Mouse (Mus musculus): ENCODE results near the gene Cldn18. TPM values are rescaled to one million over a fixed set of nuclear protein-coding genes. Genes with fewer than 3 reads are reported as not detected.

Gene Cldn18
- total and polyA plus RNA-seq, 3 experiments: not detected

DNA sequence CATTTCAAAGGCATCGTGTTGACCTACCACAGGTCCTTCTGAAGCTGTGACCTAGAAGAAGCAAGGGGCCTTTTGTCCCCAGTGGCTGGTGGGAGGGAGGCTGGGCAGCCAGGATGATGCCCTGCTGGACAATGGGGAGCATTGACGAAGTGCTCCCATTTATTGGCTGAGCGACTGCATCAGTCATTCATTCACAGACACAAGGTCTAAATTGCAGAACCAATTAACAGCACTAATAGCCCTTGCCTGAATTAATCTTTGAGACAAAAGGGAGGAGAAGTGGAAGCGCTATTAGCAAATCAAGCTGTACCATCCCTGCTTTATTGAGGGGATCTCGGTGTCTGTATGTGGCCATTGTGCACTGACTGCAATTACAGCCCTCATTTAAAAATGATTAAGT, 27.5 kb upstream of the Cldn18 start:
- H3K36me3 ChIP-seq (ENCODE audit: control insufficient read depth in 1 of 2, insufficient read depth in 2 of 2, low read length in 2 of 2): no peaks in the 10 kb centered on the region
- no peaks in the 10 kb centered on the region for H3K79me2 ChIP-seq (ENCODE audit: control insufficient read depth, insufficient read depth, low read length, poor library complexity)
- H3K9me3 ChIP-seq (replicated peaks; ENCODE audit: insufficient read depth, low read length): no peaks in the 10 kb centered on the region
- H3K27ac ChIP-seq (ENCODE audit: control insufficient read depth, low read depth, low read length): no peak overlapping the region
- H3K27me3 ChIP-seq (ENCODE audit: control insufficient read depth in 1 of 2, insufficient read depth in 2 of 2, low read length in 2 of 2): no peaks in the 10 kb centered on the region
- H3K4me1 ChIP-seq (ENCODE audit: control insufficient read depth in 1 of 2, insufficient read depth in 2 of 2, low read length in 2 of 2): no peaks in the 10 kb centered on the region
- no peak overlapping the region for H3K9ac ChIP-seq (ENCODE audit: control insufficient read depth, low read depth, low read length, poor library complexity, severe bottlenecking)
- H3K4me3 ChIP-seq (ENCODE audit: control insufficient read depth in 1 of 2, insufficient read depth in 1 of 2, low read depth in 2 of 2, low read length in 2 of 2): no peak overlapping the region
- no peak for DNase-seq (ENCODE audit: low read depth, low spot score)
- TF ChIP-seq MAZ (IDR thresholded peaks at IDR 0.05; ENCODE audit: low read depth, low read length) (no peak), GATA1 (IDR thresholded peaks at IDR 0.05; ENCODE audit: low read depth, low read length) (no peak), MEF2A (IDR thresholded peaks at IDR 0.05; ENCODE audit: extremely low read depth, insufficient replicate concordance, low read depth, low read length, poor library complexity, severe bottlenecking) (no peak), MAX (IDR thresholded peaks at IDR 0.05; ENCODE audit: low read length) (no peak), BHLHE40 (IDR thresholded peaks at IDR 0.05; ENCODE audit: borderline replicate concordance, low read depth, low read length) (no peak), ZC3H11A (IDR thresholded peaks at IDR 0.05; ENCODE audit: low read depth, low read length) (no peak), CHD1 (IDR thresholded peaks at IDR 0.05; ENCODE audit: low read depth, low read length) (no peak)

DNA sequence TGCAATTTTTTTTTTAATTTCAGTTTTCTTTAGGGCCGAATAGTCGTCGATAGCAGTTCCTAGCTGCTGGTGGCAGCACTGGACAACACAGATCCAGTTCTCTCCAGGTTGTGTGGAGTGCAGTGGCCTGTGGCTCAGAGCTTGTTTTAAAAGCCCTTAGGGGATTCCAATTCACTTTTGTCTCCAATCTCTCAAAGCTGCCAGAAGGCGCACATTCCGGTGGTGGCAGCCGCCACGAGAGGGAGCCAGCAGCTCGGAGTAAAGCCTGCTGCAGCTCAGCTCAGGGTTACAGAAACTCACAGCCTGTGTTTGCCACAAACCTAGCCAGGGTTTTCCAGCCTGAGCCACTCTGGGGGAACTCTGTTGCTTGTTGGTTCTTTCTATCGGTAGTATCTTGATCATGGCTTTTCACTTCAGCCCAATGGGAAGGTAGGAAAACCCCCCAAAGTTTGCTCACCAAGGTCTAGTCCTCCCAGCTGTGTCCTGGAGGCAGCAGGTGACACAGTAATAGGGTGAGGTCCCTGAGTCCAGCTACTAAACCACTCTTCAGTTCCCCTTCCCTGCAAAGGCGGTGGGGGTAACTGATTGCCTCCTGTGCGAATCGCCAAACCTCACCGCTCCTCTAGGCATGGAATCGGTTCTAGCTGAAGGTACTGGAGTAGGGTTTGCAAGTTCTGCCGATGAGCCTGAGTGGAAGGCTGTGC, 13.0 kb upstream of the Cldn18 start:
- Histone ChIP-seq H3K79me2 (ENCODE audit: control insufficient read depth, insufficient read depth, low read length, poor library complexity) (no peaks in the 10 kb centered on the region), H3K9me3 (replicated peaks; ENCODE audit: insufficient read depth, low read length) (no peaks in the 10 kb centered on the region), H3K27me3 (ENCODE audit: control insufficient read depth in 1 of 2, insufficient read depth in 2 of 2, low read length in 2 of 2) (no peaks in the 10 kb centered on the region; a peak in 1 of 4 replicates), H3K4me1 (ENCODE audit: control insufficient read depth in 1 of 2, insufficient read depth in 2 of 2, low read length in 2 of 2) (no peaks in the 10 kb centered on the region), H3K27ac (ENCODE audit: control insufficient read depth, low read depth, low read length) (no peak overlapping the region), H3K9ac (ENCODE audit: control insufficient read depth, low read depth, low read length, poor library complexity, severe bottlenecking) (no peak overlapping the region), H3K4me3 (ENCODE audit: control insufficient read depth in 1 of 2, insufficient read depth in 1 of 2, low read depth in 2 of 2, low read length in 2 of 2) (no peak overlapping the region), H3K36me3 (ENCODE audit: control insufficient read depth in 1 of 2, insufficient read depth in 2 of 2, low read length in 2 of 2) (no peaks in the 10 kb centered on the region)
- TF ChIP-seq CTCF (IDR thresholded peaks at IDR 0.05 in 2 of 3, conservative IDR thresholded peaks at IDR 0.05 in 1 of 3; ENCODE audit: control insufficient read depth in 1 of 3, insufficient read depth in 1 of 3, low read depth in 2 of 3, low read length in 3 of 3, poor library complexity in 1 of 3, severe bottlenecking in 1 of 3): peak in 1 of 3 experiments; percentile 31; a peak in 2 of 6 replicates
- no peak for TF ChIP-seq ZKSCAN1 (IDR thresholded peaks at IDR 0.05; ENCODE audit: low read depth, low read length)
- no peak for DNase-seq (ENCODE audit: low read depth, low spot score)

DNA sequence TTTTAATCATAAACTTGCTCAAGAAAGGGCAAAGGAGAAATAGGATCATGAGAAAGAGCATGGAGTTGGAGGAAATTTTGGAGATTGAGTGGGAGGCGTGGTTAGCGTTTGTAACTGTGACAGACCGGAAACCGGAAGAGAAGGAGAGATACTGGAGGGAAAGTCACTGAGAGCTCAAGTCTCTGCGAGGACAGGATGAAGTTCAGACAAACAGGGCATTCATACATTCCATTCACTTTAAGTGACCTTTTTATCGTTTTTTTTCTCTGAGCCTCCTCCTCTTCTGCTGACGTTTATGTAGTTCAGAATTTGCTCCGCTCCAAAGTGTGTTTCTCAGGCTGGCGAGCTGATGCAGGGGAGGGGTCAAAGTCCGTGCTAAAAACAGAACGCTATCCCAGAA, 10.8 kb upstream of the Cldn18 start:
- no peaks in the 10 kb centered on the region for H3K79me2 ChIP-seq (ENCODE audit: control insufficient read depth, insufficient read depth, low read length, poor library complexity)
- no peaks in the 10 kb centered on the region for H3K4me1 ChIP-seq (ENCODE audit: control insufficient read depth in 1 of 2, insufficient read depth in 2 of 2, low read length in 2 of 2)
- TF ChIP-seq ETS1 (IDR thresholded peaks at IDR 0.05; ENCODE audit: low read depth, low read length): no peak
- no peak for TF ChIP-seq ZMIZ1 (IDR thresholded peaks at IDR 0.05; ENCODE audit: low read depth, low read length)
- no peak for TF ChIP-seq CHD1 (IDR thresholded peaks at IDR 0.05; ENCODE audit: low read depth, low read length)
- no peak for TF ChIP-seq HCFC1 (IDR thresholded peaks at IDR 0.05; ENCODE audit: low read depth, low read length)
- no peak for TF ChIP-seq SMC3 (IDR thresholded peaks at IDR 0.05; ENCODE audit: low read depth, low read length)
- no peak for TF ChIP-seq MEF2A (IDR thresholded peaks at IDR 0.05; ENCODE audit: extremely low read depth, insufficient replicate concordance, low read depth, low read length, poor library complexity, severe bottlenecking)
- TF ChIP-seq EP300 (IDR thresholded peaks at IDR 0.05; ENCODE audit: low read depth in 1 of 2, low read length in 2 of 2): no peak
- TF ChIP-seq JUND (IDR thresholded peaks at IDR 0.05; ENCODE audit: low read depth, low read length): no peak
- no peak for TF ChIP-seq KAT2A (conservative IDR thresholded peaks at IDR 0.05; ENCODE audit: low read depth, low read length)
- TF ChIP-seq TAL1 (IDR thresholded peaks at IDR 0.05; ENCODE audit: low read length): no peak
- no peak for TF ChIP-seq E2F4 (IDR thresholded peaks at IDR 0.05; ENCODE audit: borderline replicate concordance, low read depth, low read length)
- no peak for TF ChIP-seq UBTF (IDR thresholded peaks at IDR 0.05; ENCODE audit: borderline replicate concordance, insufficient read depth, low read depth, low read length)
- H3K27ac ChIP-seq (ENCODE audit: control insufficient read depth, low read depth, low read length): no peak overlapping the region
- no peak for DNase-seq (ENCODE audit: low read depth, low spot score)
- no peaks in the 10 kb centered on the region for H3K9me3 ChIP-seq (replicated peaks; ENCODE audit: insufficient read depth, low read length)
- no peaks in the 10 kb centered on the region for H3K36me3 ChIP-seq (ENCODE audit: control insufficient read depth in 1 of 2, insufficient read depth in 2 of 2, low read length in 2 of 2)
- H3K9ac ChIP-seq (ENCODE audit: control insufficient read depth, low read depth, low read length, poor library complexity, severe bottlenecking): no peak overlapping the region
- H3K4me3 ChIP-seq (ENCODE audit: control insufficient read depth in 1 of 2, insufficient read depth in 1 of 2, low read depth in 2 of 2, low read length in 2 of 2): no peak overlapping the region
- H3K27me3 ChIP-seq (ENCODE audit: control insufficient read depth in 1 of 2, insufficient read depth in 2 of 2, low read length in 2 of 2): no peaks in the 10 kb centered on the region; a peak in 1 of 4 replicates
